Mouse (Mus musculus): ENCODE measurements around the gene Rnf220. TPM values are rescaled to one million over a fixed set of nuclear protein-coding genes. Genes with fewer than 3 reads are reported as not detected.
A peak's percentile ranks its signal among the peaks of the same experiment; 100 is the strongest.

Gene Rnf220
- total RNA-seq, 2 experiments from 2014 or later: 169 to 188 TPM

GRCm38 (mm10) chr4:117352071-117352470 lies 144.8 kb downstream of the Rnf220 start:
- no peak for DNase-seq (ENCODE audit: extremely low spot score in 1 of 2, low spot score in 1 of 2)

DNA sequence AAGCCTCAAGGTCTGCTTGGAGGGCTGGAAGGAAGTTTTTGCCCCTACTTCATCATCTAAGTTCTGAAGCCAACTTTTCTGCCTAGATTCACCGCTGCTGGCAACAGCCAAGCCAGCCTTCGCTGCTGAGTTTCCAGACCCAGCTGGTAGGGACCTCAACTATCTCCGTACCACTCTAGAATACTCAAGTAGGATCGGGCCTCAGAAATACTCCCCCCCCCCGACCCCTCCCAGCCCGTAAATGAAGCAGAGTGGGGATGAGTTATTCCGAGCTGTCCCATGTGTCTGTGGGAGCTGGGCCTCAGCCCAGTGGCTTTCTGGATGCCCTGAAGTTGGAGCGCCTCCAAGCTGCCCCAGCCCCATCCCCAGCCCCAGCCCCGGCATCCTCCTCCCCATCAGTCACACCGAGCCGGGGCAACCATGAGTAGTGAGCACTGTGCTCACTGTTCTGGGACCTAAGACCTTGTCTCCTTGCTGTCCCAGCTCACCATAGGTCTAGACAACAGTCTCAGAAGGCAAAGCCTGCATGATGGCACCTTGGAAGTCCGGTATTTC lies 146.6 kb downstream of the Rnf220 start:
- no peak for DNase-seq (ENCODE audit: extremely low spot score in 1 of 2, low spot score in 1 of 2)

- no peak for DNase-seq (ENCODE audit: extremely low spot score in 1 of 2, low spot score in 1 of 2)
These were observed 147.5 kb downstream of the Rnf220 start for GRCm38 (mm10) chr4:117349327-117349726.

DNA sequence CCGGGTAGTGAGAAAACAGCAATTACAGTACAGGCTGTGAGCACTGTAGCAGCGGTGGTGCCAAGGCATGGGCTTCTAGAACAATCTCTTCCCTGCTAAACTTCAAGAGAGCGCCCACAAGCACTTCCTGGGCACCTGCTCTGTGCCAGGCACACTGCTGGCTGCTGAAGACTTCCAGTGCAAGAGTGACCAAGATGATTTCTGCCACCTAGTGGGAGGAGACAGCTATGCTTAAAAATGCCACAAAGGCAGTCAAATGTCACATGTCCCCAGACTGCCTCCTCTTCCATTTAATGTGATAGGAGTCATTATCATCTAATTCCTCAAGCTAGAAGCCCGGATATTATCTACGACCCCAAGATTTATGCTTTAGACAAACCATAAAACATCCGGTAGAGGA lies 150.8 kb downstream of the Rnf220 start:
- no peak for DNase-seq (ENCODE audit: extremely low spot score in 1 of 2, low spot score in 1 of 2)

GRCm38 (mm10) chr4:117343385-117343784 lies 153.5 kb downstream of the Rnf220 start:
- no peak for DNase-seq (ENCODE audit: extremely low spot score in 1 of 2, low spot score in 1 of 2)

GRCm38 (mm10) chr4:117342751-117343150 lies 154.1 kb downstream of the Rnf220 start:
- no peak for DNase-seq (ENCODE audit: extremely low spot score in 1 of 2, low spot score in 1 of 2)

DNA sequence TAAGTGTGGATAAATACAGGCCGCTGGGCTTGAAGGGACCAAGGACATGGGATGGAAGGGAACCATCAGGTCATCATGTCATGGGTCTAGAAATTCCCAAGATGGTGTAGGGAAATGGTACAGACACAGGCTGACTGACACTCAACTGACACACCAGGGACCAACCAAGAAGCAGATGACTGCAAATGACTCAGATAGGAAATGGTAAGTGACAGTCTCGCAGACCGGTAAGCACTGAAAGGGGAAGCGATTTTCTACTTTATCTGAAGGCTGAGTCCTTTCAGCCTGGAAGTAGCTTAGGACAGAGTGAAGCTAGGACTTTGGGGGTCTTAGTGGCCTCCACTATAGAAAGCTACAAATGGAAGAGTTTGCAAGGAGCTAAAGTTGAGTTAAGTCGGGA lies 155.6 kb downstream of the Rnf220 start:
- DNase-seq (ENCODE audit: extremely low spot score in 1 of 2, low spot score in 1 of 2): no peak

DNA sequence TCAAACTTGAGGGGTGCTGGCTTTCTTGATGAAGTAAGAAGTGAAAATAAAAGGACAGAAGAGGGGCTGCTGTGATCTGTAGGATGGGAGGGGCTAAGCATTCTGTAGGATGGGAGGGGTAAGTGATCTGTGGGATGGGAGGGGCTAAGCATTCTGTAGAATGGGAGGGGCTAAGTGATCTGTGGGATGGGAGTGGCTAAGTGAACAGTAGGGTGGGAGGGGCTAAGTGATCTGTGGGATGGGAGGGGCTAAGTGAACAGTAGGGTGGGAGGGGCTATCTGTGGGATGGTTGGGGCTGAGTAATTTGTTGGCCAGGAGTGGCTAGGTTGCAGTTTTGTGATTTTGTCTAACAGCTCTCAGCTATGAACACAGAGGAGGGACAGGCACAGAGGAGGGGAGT lies 157.1 kb downstream of the Rnf220 start:
- DNase-seq (ENCODE audit: extremely low spot score in 1 of 2, low spot score in 1 of 2): no peak

GRCm38 (mm10) chr4:117330836-117331475 lies 165.9 kb downstream of the Rnf220 start:
- no peak for DNase-seq (ENCODE audit: extremely low spot score in 1 of 2, low spot score in 1 of 2)

GRCm38 (mm10) chr4:117330132-117330531 lies 166.7 kb downstream of the Rnf220 start:
- no peak for DNase-seq (ENCODE audit: extremely low spot score in 1 of 2, low spot score in 1 of 2)

DNA sequence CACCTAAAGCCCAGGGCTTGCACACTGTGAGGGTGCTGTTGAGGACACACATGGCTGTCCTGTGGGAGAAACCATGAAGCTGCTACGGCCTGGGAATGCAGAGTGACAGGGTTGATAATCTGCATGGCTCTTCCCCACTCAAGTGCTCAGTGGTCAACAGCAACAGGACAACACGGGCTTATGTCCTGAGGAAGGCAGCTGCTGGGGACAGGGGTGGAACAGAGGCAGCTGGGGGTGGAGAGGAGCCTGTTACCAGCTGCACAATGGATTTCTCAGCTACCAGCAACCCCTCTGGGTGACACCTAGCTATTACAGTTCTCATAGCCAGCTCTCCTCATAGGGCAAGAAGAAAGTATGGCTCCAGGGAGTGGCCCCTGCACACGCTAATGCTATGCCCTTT lies 169.9 kb downstream of the Rnf220 start:
- no peak for DNase-seq (ENCODE audit: extremely low spot score in 1 of 2, low spot score in 1 of 2)

- DNase-seq (ENCODE audit: extremely low spot score in 1 of 2, low spot score in 1 of 2): no peak
These were observed 171.8 kb downstream of the Rnf220 start for GRCm38 (mm10) chr4:117325076-117325475.

GRCm38 (mm10) chr4:117323515-117324344 lies 173.1 kb downstream of the Rnf220 start:
- peak; percentile 42 to 76 for DNase-seq (ENCODE audit: extremely low spot score in 1 of 2, low spot score in 1 of 2)

- no peak for DNase-seq (ENCODE audit: extremely low spot score in 1 of 2, low spot score in 1 of 2)
These were observed 175.8 kb downstream of the Rnf220 start for GRCm38 (mm10) chr4:117321011-117321410.

DNA sequence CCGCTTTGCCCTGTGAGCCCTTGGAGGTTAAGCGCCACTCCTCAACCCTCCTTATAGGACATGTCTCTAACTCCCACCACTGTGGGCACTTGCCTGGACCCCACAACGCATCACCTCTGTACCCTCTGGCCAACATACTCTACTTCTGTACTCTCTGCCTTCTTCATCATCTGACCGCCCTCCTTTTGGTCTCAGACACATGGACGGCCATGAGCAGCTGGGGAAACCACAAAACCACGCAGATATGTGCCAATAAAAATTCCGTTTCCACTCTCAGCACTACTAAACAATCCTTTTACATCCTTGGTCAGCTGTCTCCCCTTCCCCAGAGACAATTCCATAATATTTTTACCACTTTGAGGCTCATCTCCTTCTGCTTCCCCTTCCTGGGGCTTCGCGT lies 178.3 kb downstream of the Rnf220 start:
- no peak for DNase-seq (ENCODE audit: extremely low spot score in 1 of 2, low spot score in 1 of 2)

- peak; percentile 28 to 43 for DNase-seq (ENCODE audit: extremely low spot score in 1 of 2, low spot score in 1 of 2)
These were observed 179.1 kb downstream of the Rnf220 start for GRCm38 (mm10) chr4:117317701-117318190.

- DNase-seq (ENCODE audit: extremely low spot score in 1 of 2, low spot score in 1 of 2): no peak
These were observed 180.1 kb downstream of the Rnf220 start for GRCm38 (mm10) chr4:117316800-117317199.

GRCm38 (mm10) chr4:117314849-117315500 lies 181.9 kb downstream of the Rnf220 start:
- no peak for DNase-seq (ENCODE audit: extremely low spot score in 1 of 2, low spot score in 1 of 2)

DNA sequence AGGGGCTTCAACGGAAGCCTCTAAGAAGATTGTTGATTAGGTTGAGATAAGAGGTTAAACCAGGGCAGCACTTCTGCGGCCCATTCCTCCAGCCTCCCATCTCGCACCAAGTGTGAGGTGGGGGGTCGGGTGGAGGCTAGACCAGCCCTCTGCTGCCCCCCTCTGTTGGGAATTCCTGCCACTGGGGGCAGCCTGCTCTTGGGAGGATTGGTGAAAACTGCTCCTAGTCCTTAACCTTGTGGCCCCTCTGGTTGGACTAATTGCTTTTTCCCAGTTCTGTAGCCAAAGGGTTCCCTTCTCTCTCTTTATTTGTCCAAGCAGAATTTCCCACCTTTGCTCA lies 183.8 kb downstream of the Rnf220 start:
- peak in 1 of 2 experiments; percentile 39 for DNase-seq (ENCODE audit: extremely low spot score in 1 of 2, low spot score in 1 of 2)

DNA sequence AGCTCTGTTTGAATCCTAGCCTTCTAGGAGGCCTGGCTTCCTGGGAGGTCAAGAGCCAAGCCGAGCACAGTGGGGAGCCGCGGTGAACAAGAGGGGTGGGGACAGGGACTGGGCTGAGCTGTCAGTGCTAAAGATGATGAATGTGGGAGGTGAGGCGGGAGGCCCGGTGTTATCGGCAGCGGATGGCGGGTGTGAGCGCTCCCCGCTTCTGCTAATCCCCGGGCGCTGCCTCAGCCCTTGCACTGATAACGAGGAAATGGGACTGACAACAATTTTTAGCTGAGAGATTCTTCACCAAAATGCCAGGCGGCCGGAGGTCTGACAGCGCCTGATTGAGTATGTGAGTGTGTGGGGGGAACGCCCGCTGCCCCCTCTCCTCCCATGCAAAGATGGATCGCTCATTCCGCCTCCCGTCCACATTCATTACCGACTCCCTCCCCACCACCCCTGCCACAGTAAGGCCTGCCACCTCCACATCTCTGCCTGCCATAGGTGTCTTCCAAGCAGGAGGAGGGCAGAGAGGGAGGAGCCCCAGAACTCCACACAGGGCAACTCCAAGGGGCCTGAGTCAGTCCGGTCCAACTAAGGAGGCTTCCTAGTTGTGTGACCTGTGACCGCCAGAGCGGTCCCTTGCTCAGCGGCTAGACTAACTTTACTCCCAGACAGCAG lies 184.3 kb downstream of the Rnf220 start:
- no peak for DNase-seq (ENCODE audit: extremely low spot score in 1 of 2, low spot score in 1 of 2)

Measured in layer of hippocampus, postnatal 25 days (tissue).